Mouse (Mus musculus): Measurements from ENCODE around the gene Cdk9.

GRCm38 (mm10) chr2:32682721-32683417 lies 30.0 kb downstream of the Cdk9 start:
- TF ChIP-seq CTCF (IDR thresholded peaks at IDR 0.05; ENCODE audit: low read depth) (no peak), EP300 (IDR thresholded peaks at IDR 0.05; ENCODE audit: low read depth) (no peak)

All from heart, postnatal 0 days (tissue).